Mouse (Mus musculus): ENCODE results near the gene Dnaic2. TPM values are rescaled to one million over a fixed set of nuclear protein-coding genes. Genes with fewer than 3 reads are reported as not detected.

The Dnaic2 gene
- polyA plus RNA-seq, 1 experiment from 2014 or later: 3.8 TPM

- H3K27me3 ChIP-seq: peaks cover 26% of the 10 kb centered on the region
- ATAC-seq (ENCODE audit: low FRiP score): peak; percentile 86
- H3K36me3 ChIP-seq: no peaks in the 10 kb centered on the region
- peaks cover 68% of the 10 kb centered on the region for H3K4me1 ChIP-seq (replicated peaks)
- WGBS: 0% methylated on average over 7 of the region's 7 CpGs
- no peaks in the 10 kb centered on the region for H3K9me3 ChIP-seq
- H3K9ac ChIP-seq: peak overlapping the region; percentile 56
- H3K4me3 ChIP-seq: peak overlapping the region; percentile 38
- peak overlapping the region; percentile 91 for H3K4me2 ChIP-seq
- peak overlapping the region; percentile 98 for H3K27ac ChIP-seq
Observed at GRCm38 (mm10) chr11:114795231-114795746, 68.1 kb downstream of the Dnaic2 start.

DNA sequence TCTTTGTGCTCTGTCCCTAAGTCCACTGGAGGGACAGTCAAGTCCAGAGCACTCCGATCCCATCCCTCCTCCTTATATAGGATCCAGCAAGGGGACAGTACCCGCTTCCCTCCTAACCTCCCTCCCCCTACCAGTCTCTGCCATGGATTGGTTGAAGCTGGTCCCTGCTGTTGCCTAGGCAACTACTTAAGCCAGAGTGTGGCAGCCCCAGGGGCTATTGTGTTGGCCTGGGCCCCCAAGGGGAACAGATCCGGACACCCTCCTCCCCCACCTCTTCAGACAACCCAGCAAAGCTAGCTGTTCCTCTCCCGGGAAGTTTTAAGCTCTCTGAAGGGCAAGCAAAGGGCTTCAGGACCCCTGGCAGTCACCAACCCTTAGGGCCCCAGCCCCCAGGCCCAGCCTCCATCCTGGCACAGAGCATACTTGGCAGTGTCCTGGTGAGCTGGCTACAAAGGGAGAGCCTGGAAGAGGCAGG, 68.7 kb downstream of the Dnaic2 start, which contains the start of gene Btbd17:
Gene Btbd17 (minus strand): TSS at position 98 of the 475 bp plus-strand sequence.
- Histone ChIP-seq H3K27me3 (peaks cover 20% of the 10 kb centered on the region), H3K4me2 (peak within 1 kb of the TSS; percentile 91), H3K4me1 (replicated peaks) (peaks cover 62% of the 10 kb centered on the region), H3K9me3 (no peaks in the 10 kb centered on the region), H3K4me3 (peak within 1 kb of the TSS; percentile 38), H3K36me3 (no peaks in the 10 kb centered on the region), H3K27ac (peak within 1 kb of the TSS; percentile 98), H3K9ac (peak within 1 kb of the TSS; percentile 56)
- ATAC-seq (ENCODE audit: low FRiP score): peak; percentile 83
- 0% methylated on average over 4 of the region's 4 CpGs for WGBS

GRCm38 (mm10) chr11:114797176-114797575, 70.0 kb downstream of the Dnaic2 start:
- peak overlapping the region; percentile 98 for H3K27ac ChIP-seq

GRCm38 (mm10) chr11:114797981-114798380, 70.8 kb downstream of the Dnaic2 start:
- Histone ChIP-seq H3K4me1 (replicated peaks) (peaks cover 50% of the 10 kb centered on the region), H3K9me3 (no peaks in the 10 kb centered on the region), H3K4me3 (no peak overlapping the region), H3K4me2 (no peak overlapping the region), H3K27me3 (peaks cover 4% of the 10 kb centered on the region; the same call in 1 of the 2 replicates), H3K36me3 (no peaks in the 10 kb centered on the region), H3K9ac (no peak overlapping the region), H3K27ac (no peak overlapping the region)
- ATAC-seq (ENCODE audit: low FRiP score): no peak
- WGBS: 90% methylated on average over 3 of the region's 3 CpGs

More at GRCm38 (mm10) chr11:114797176-114797575, 70.0 kb downstream of the Dnaic2 start:
- Histone ChIP-seq H3K4me2 (no peak overlapping the region), H3K9me3 (no peaks in the 10 kb centered on the region), H3K9ac (no peak overlapping the region), H3K4me1 (replicated peaks) (peaks cover 51% of the 10 kb centered on the region), H3K27me3 (peaks cover 12% of the 10 kb centered on the region; the same call in 1 of the 2 replicates), H3K36me3 (no peaks in the 10 kb centered on the region), H3K4me3 (no peak overlapping the region)
- no peak for ATAC-seq (ENCODE audit: low FRiP score)
- 88% methylated on average over 7 of the region's 7 CpGs for WGBS

GRCm38 (mm10) chr11:114798624-114799023, 71.4 kb downstream of the Dnaic2 start, which contains the start of gene Gpr142:
Gene Gpr142 (plus strand): TSS chr11:114798924.
- Histone ChIP-seq H3K4me3 (no peak within 1 kb of the TSS), H3K9ac (no peak within 1 kb of the TSS), H3K27ac (no peak within 1 kb of the TSS), H3K9me3 (no peaks in the 10 kb centered on the region), H3K27me3 (no peaks in the 10 kb centered on the region), H3K4me2 (no peak within 1 kb of the TSS), H3K36me3 (no peaks in the 10 kb centered on the region), H3K4me1 (replicated peaks) (peaks cover 49% of the 10 kb centered on the region)
- ATAC-seq (ENCODE audit: low FRiP score): no peak
- WGBS: 97% methylated on average over 3 of the region's 3 CpGs

DNA sequence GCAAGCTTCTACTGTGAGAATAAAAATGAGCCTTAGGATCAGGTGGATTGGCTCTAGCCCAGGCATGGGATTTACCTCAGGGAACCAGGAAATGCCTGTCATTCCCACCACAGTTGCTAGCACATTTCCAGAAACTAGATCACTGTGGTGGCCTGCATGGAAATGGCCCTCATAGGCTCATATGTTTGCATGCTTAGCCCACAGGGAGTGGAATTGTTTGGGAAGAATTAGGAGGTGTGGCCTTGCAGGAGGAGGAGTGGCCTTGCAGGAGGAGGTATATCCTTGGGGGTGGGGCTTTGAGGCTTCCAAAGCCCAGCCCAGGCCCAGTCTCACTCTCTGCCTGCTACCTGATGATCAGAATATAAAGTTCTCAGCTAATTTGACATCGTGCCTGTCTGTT, 74.7 kb downstream of the Dnaic2 start:
- Histone ChIP-seq H3K27me3 (no peaks in the 10 kb centered on the region), H3K9me3 (no peaks in the 10 kb centered on the region), H3K27ac (no peak overlapping the region), H3K4me1 (replicated peaks) (peaks cover 34% of the 10 kb centered on the region), H3K9ac (no peak overlapping the region), H3K4me2 (no peak overlapping the region), H3K4me3 (no peak overlapping the region), H3K36me3 (no peaks in the 10 kb centered on the region)
- no peak for ATAC-seq (ENCODE audit: low FRiP score)
- WGBS: 100% methylated on average over 1 of the region's 1 CpGs

- H3K27me3 ChIP-seq: no peaks in the 10 kb centered on the region
- no peak for ATAC-seq (ENCODE audit: low FRiP score)
- no peak overlapping the region for H3K27ac ChIP-seq
- H3K4me2 ChIP-seq: no peak overlapping the region
- H3K9me3 ChIP-seq: no peaks in the 10 kb centered on the region
- WGBS: 66% methylated on average over 15 of the region's 15 CpGs
- peaks cover 39% of the 10 kb centered on the region for H3K4me1 ChIP-seq (replicated peaks)
- peak overlapping the region; percentile 39; the same call in 1 of the 2 replicates for H3K9ac ChIP-seq
- H3K4me3 ChIP-seq: no peak overlapping the region
- no peaks in the 10 kb centered on the region for H3K36me3 ChIP-seq
Observed at GRCm38 (mm10) chr11:114802540-114803267, 75.5 kb downstream of the Dnaic2 start.

- Histone ChIP-seq H3K4me3 (no peak overlapping the region), H3K4me2 (no peak overlapping the region), H3K9me3 (no peaks in the 10 kb centered on the region), H3K4me1 (replicated peaks) (peaks cover 46% of the 10 kb centered on the region), H3K9ac (no peak overlapping the region), H3K27me3 (no peaks in the 10 kb centered on the region), H3K36me3 (no peaks in the 10 kb centered on the region), H3K27ac (no peak overlapping the region)
- ATAC-seq (ENCODE audit: low FRiP score): no peak
- 12% methylated on average over 8 of the region's 8 CpGs for WGBS
Observed at GRCm38 (mm10) chr11:114803990-114804389, 76.8 kb downstream of the Dnaic2 start.

DNA sequence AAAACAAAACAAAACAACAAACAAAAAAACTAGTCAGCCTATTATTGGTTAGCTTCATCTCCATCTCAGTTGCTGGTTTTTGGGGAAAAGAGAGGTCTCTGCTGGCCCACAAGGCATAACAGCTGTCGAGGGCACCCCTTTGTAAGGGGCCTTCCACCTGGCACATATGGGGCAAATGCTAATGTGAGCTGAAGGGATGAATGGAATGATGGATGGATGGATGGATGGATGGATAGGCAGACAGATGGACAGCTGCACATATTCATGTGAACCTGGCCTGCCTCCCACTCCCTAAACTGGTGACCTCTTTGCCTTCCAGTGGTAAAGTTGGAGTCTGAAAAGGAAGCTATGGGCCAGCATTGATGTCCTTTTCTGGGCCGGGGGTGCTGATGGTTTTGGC, 79.8 kb downstream of the Dnaic2 start:
- no peaks in the 10 kb centered on the region for H3K27me3 ChIP-seq
- peak overlapping the region; percentile 30; the same call in 1 of the 2 replicates for H3K27ac ChIP-seq
- H3K36me3 ChIP-seq: no peaks in the 10 kb centered on the region
- no peak for ATAC-seq (ENCODE audit: low FRiP score)
- WGBS: 17% methylated on average over 2 of the region's 2 CpGs
- no peak overlapping the region for H3K9ac ChIP-seq
- peaks cover 46% of the 10 kb centered on the region for H3K4me1 ChIP-seq (replicated peaks)
- no peaks in the 10 kb centered on the region for H3K9me3 ChIP-seq
- no peak overlapping the region for H3K4me3 ChIP-seq
- no peak overlapping the region for H3K4me2 ChIP-seq

Other genes with a start within 250 kb of the Dnaic2 start
- gene Rpl38, start 58.9 kb upstream of the Dnaic2 start, polyA plus RNA-seq (2015; fragmentation: Nextera tagmentation; extraction: Ambion mirVana): 809 and 885 TPM in 2 replicates
- gene Ttyh2, start 52.0 kb upstream of the Dnaic2 start, polyA plus RNA-seq (2015; fragmentation: Nextera tagmentation; extraction: Ambion mirVana): 33.0 and 33.9 TPM in 2 replicates
- gene Kif19a, start 38.0 kb downstream of the Dnaic2 start, polyA plus RNA-seq (2015; fragmentation: Nextera tagmentation; extraction: Ambion mirVana): 1.2 and 1.3 TPM in 2 replicates
- gene Btbd17, start 68.5 kb downstream of the Dnaic2 start, polyA plus RNA-seq (2015; fragmentation: Nextera tagmentation; extraction: Ambion mirVana): 21.4 and 22.3 TPM in 2 replicates
- not detected in 2 replicates for gene Gpr142, start 71.5 kb downstream of the Dnaic2 start, polyA plus RNA-seq (2015; fragmentation: Nextera tagmentation; extraction: Ambion mirVana)
- gene Gprc5c, start 123.7 kb downstream of the Dnaic2 start, polyA plus RNA-seq (2015; fragmentation: Nextera tagmentation; extraction: Ambion mirVana): 9.9 and 11.9 TPM in 2 replicates
- gene Cd300a, start 162.6 kb downstream of the Dnaic2 start, polyA plus RNA-seq (2015; fragmentation: Nextera tagmentation; extraction: Ambion mirVana): 0.69 and 1.2 TPM in 2 replicates
- gene Cd300lb, start 207.0 kb downstream of the Dnaic2 start, polyA plus RNA-seq (2015; fragmentation: Nextera tagmentation; extraction: Ambion mirVana): not detected in 2 replicates
- gene Cd300c, start 241.7 kb downstream of the Dnaic2 start, polyA plus RNA-seq (2015; fragmentation: Nextera tagmentation; extraction: Ambion mirVana): not detected in 2 replicates